Mouse (Mus musculus) heart, postnatal 0 days (tissue): ENCODE measurements around the gene Lurap1. TPM values are rescaled to one million over a fixed set of nuclear protein-coding genes. Genes with fewer than 3 reads are reported as not detected.

Experiments used
- ATAC-seq: fragments of 200-750 bp; cut with Nextera tagmentation; 2 replicates; pipeline ENCODE4 v1.8.0; 2017; ENCODE audit warnings: low read depth, moderate number of reproducible peaks, moderate library complexity; ENCODE audit not compliant: insufficient read depth
- DNase-seq: peaks from one replicate; pipeline ENCODE4 v3.0.0-alpha.2; 2016; ENCODE audit warnings: low spot score
- H3K27ac ChIP-seq: fragments of 300-500 bp; sonication (generic); 2 replicates; pipeline ENCODE4 v1.5.1; 2014; ENCODE audit warnings: low read depth, mild to moderate bottlenecking
- H3K27me3 ChIP-seq: fragments of 300-500 bp; sonication (generic); 2 replicates; pipeline ENCODE4 v1.6.1; 2014; ENCODE audit warnings: low read length, mixed read lengths; ENCODE audit not compliant: control insufficient read depth, insufficient read depth
- H3K36me3 ChIP-seq: fragments of 300-500 bp; sonication (generic); replicated peaks from 2 replicates; pipeline ENCODE4 v1.6.1; 2014; ENCODE audit warnings: low read length, mixed read lengths; ENCODE audit not compliant: control insufficient read depth, insufficient read depth
- H3K4me1 ChIP-seq: fragments of 300-500 bp; sonication (generic); 2 replicates; pipeline ENCODE4 v1.6.1; 2014; ENCODE audit warnings: antibody characterized with exemption; ENCODE audit not compliant: control insufficient read depth, insufficient read depth
- H3K4me2 ChIP-seq: fragments of 300-500 bp; sonication (generic); 2 replicates; pipeline ENCODE4 v1.6.1; 2014; ENCODE audit warnings: low read depth, mild to moderate bottlenecking, low read length, moderate library complexity
- H3K4me3 ChIP-seq: fragments of 300-500 bp; sonication (generic); 2 replicates; pipeline ENCODE4 v1.5.1; 2014; ENCODE audit warnings: low read depth, low read length
- H3K9ac ChIP-seq: fragments of 300-500 bp; sonication (generic); replicated peaks from 2 replicates; pipeline ENCODE4 v1.6.1; 2014; ENCODE audit warnings: low read depth, low read length, mixed read lengths
- H3K9me3 ChIP-seq: fragments of 300-500 bp; sonication (generic); replicated peaks from 2 replicates; pipeline ENCODE4 v1.6.1; 2016; ENCODE audit warnings: low read length; ENCODE audit not compliant: control insufficient read depth
- CTCF ChIP-seq: IDR thresholded peaks from 2 replicates; pipeline ENCODE4 v1.5.1; 2016; ENCODE audit warnings: antibody characterized with exemption, control low read depth, low read depth
- EP300 ChIP-seq: IDR thresholded peaks from 2 replicates; pipeline ENCODE4 v1.6.1; 2016; ENCODE audit warnings: antibody characterized with exemption, low read depth
- WGBS: fragments of 180-500 bp; shearing (Covaris S2); extraction: QIAGEN DNeasy Blood & Tissue Kit; methylation state at CpG from one replicate; pipeline ENCODE4 v1.1.7; 2014; 5-methylcytosine and 5-hydroxymethylcytosine counted together
- polyA plus RNA-seq: library from polyadenylated mRNA; unstranded; fragments of >200 nt; fragmentation: Nextera tagmentation; extraction: Ambion mirVana; gene quantifications from 2 replicates; pipeline ENCODE4 v1.2.1, GENCODE M21; 2015
- total RNA-seq: library from RNA; depleted of rRNA; stranded (reverse); fragments of >200 nt; gene quantifications from 2 replicates; pipeline ENCODE4 v1.2.3, GENCODE M21; 2014; ENCODE audit warnings: low replicate concordance

Gene Lurap1
- total and polyA plus RNA-seq, 2 experiments from 2014 or later: 0.97 to 1.5 TPM

- no peak overlapping the region for H3K27ac ChIP-seq
- H3K4me3 ChIP-seq: no peak overlapping the region
- H3K27me3 ChIP-seq: 0 out of 2 replicates have a peak, but pooled peaks cover 2% of the 10 kb centered on the region
- no peak for DNase-seq
- H3K4me1 ChIP-seq: peaks cover 18% of the 10 kb centered on the region; the same call in 1 of the 2 replicates
- WGBS: 72% methylated on average over 7 of the region's 7 CpGs
- H3K36me3 ChIP-seq: no peaks in the 10 kb centered on the region
- H3K4me2 ChIP-seq: no peak overlapping the region
- H3K9ac ChIP-seq: no peak overlapping the region
- ATAC-seq: no peak
- no peaks in the 10 kb centered on the region for H3K9me3 ChIP-seq
- TF ChIP-seq CTCF: no peak
- no peak for TF ChIP-seq EP300
Measured at GRCm38 (mm10) chr4:116140801-116141574, 10.2 kb downstream of the Lurap1 start.

GRCm38 (mm10) chr4:116137421-116137996 lies 13.6 kb downstream of the Lurap1 start:
- ATAC-seq: no peak
- no peak overlapping the region for H3K9ac ChIP-seq

GRCm38 (mm10) chr4:116134990-116135389 lies 16.1 kb downstream of the Lurap1 start:
- H3K27me3 ChIP-seq: no peaks in the 10 kb centered on the region
- 35% methylated on average over 2 of the region's 2 CpGs for WGBS
- DNase-seq (peak; percentile 75), ATAC-seq (no peak)
- H3K9ac ChIP-seq: no peak overlapping the region
- H3K27ac ChIP-seq: no peak overlapping the region
- no peaks in the 10 kb centered on the region for H3K9me3 ChIP-seq
- H3K4me2 ChIP-seq: no peak overlapping the region
- TF ChIP-seq EP300 (no peak), CTCF (peak; percentile 88)
- no peaks in the 10 kb centered on the region for H3K4me1 ChIP-seq
- H3K36me3 ChIP-seq: no peaks in the 10 kb centered on the region
- no peak overlapping the region for H3K4me3 ChIP-seq

More at GRCm38 (mm10) chr4:116137421-116137996, 13.6 kb downstream of the Lurap1 start:
- Histone ChIP-seq H3K4me3 (no peak overlapping the region), H3K36me3 (no peaks in the 10 kb centered on the region), H3K4me1 (no peaks in the 10 kb centered on the region), H3K4me2 (no peak overlapping the region), H3K27ac (no peak overlapping the region), H3K27me3 (no peaks in the 10 kb centered on the region), H3K9me3 (no peaks in the 10 kb centered on the region)
- DNase-seq: no peak
- 39% methylated on average over 13 of the region's 13 CpGs for WGBS
- TF ChIP-seq CTCF (no peak), EP300 (no peak)

- no peaks in the 10 kb centered on the region for H3K9me3 ChIP-seq
- no peak for ATAC-seq
- WGBS: 75% methylated on average over 4 of the region's 4 CpGs
- no peaks in the 10 kb centered on the region for H3K4me1 ChIP-seq
- DNase-seq: no peak
- no peaks in the 10 kb centered on the region for H3K36me3 ChIP-seq
- no peak overlapping the region for H3K4me3 ChIP-seq
- H3K4me2 ChIP-seq: no peak overlapping the region
- H3K27me3 ChIP-seq: no peaks in the 10 kb centered on the region
- H3K27ac ChIP-seq: no peak overlapping the region
- TF ChIP-seq CTCF (no peak), EP300 (no peak)
- H3K9ac ChIP-seq: no peak overlapping the region
Measured at GRCm38 (mm10) chr4:116133126-116133525, 18.0 kb downstream of the Lurap1 start.

GRCm38 (mm10) chr4:116127956-116128355 lies 23.2 kb downstream of the Lurap1 start:
- WGBS: 77% methylated on average over 6 of the region's 6 CpGs
- no peak for TF ChIP-seq EP300
- H3K4me1 ChIP-seq: peaks cover 11% of the 10 kb centered on the region; the same call in 1 of the 2 replicates
- no peak overlapping the region for H3K4me3 ChIP-seq
- DNase-seq (no peak), ATAC-seq (no peak)
- no peak overlapping the region for H3K27ac ChIP-seq
- no peak overlapping the region for H3K9ac ChIP-seq
- no peak overlapping the region for H3K4me2 ChIP-seq
- no peaks in the 10 kb centered on the region for H3K9me3 ChIP-seq
- H3K27me3 ChIP-seq: no peaks in the 10 kb centered on the region
- H3K36me3 ChIP-seq: no peaks in the 10 kb centered on the region
